Mouse (Mus musculus) mature B cell (primary cell): ENCODE data around the gene Pnkp.

Experiments
- in situ Hi-C: fragments of 300-500 bp; cut with MboI; formaldehyde crosslinking; loops from 2 replicates; pipeline ENCODE4 v1.14.3; 2019

Pnkp gene

DNA sequence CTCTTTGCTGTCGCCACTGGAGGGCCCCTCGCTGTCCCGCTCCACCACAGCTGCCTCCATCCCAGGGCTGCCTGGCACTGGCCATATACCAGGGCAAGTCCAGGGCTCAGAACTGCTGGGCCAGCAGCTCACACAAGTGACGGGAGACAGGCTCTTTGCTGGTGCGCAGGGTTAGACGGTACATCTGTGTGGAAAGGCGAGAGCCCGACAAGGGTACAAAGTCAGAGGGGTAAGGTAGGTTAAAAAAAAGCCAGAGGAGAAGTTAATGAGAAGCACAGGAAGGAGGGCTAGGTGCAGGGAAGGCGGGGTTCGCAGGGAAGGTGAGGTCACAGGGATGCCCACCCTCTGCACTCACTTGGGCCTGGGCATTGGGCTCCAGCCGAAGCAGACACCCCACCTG is 43.7 kb downstream of the Pnkp start:
- in situ Hi-C loops: no loop called here

DNA sequence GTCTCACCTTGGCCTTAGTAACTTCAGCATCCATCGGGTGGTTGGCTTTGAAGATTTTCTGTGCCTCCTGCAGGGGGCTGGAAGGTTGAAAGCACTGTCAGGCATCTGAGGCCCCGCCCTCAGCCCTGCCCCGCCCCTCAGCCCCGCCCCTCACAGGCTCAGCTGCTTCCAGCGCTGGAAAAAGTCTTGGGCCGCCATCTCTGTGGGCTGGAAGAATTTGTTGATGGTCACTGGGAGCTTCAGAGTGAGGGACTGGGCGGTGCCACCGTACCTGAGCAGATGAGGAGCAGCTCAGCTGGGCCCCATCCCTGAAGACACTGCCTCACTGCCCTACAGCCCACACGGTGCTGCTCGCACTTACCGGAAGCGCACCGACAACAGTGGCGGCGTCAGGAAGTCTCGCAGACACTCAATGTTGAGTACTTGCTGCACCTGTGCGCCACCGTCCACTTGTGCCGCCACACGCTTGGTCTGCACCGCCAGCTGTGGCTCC is 44.3 kb downstream of the Pnkp start:
- in situ Hi-C loops: no loop called here

DNA sequence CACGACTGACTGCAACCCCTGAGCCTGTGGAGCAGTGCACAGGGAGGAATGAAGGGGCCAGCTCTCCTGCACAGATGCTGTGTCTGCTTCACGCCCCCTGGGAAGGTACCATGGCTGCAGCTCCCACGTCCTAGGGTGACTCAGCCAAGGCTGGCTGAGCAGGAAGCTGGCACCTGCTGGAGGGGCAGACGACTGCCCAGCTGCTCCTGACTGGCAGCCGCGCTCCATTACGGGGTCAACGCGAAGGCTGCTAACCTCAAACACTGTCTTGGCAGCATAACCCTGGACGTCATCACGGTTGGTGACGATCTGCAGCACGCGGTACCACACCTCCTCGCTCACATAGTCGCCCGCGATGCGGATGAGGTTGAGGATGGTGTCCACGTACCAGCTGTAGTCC is 48.5 kb downstream of the Pnkp start:
- in situ Hi-C loops: no loop called here

DNA sequence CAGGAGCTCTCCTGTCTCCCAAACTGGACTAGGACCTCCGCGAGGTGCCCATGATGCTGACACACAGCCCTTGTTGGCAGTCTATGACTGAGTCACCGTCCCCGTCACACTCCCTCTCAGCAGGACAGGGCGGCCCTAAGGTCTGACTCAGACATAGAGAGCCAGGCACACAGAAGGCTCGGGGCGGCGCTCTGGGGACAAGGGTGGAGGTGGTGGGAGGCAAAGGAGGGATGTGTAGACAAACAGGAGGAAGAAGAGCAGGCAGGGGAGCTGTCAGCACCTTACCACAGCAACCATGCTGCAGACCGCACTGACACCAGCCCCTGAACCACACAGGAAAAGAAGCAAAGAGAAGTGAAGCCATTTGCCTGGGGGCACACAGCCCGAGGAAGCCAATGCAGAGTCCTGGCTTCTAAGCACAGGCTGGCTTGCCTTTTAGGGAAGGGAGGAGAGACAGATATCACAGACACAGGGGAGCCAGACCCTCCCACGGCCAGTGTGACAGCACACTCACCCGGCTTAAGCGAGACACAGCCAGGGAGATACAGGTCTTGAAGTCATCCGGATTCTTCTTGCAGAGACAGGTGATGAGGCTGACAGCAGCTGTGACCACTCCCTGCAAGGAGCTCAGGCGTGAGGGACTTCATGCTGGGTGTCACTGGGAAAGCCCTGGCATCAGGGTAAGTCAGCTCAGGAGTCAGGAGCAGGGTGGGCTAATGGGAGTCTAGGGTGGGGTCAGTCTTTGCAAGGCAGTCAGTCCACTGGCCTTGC is 52.0 kb downstream of the Pnkp start:
- in situ Hi-C loops: no loop called here
